Mouse (Mus musculus): ENCODE data around the gene Nmrk1. TPM values are rescaled to one million over a fixed set of nuclear protein-coding genes. Genes with fewer than 3 reads are reported as not detected.

Nmrk1 gene
- polyA plus RNA-seq, 1 experiment from 2014 or later: 12.6 TPM

GRCm38 (mm10) chr19:18692768-18693167, 61.0 kb downstream of the Nmrk1 start:
- Histone ChIP-seq H3K4me1 (ENCODE audit: insufficient read depth) (peaks cover 12% of the 10 kb centered on the region), H3K4me3 (ENCODE audit: low read depth, low read length) (no peak overlapping the region)
- 81% methylated on average over 2 of the region's 2 CpGs for WGBS (ENCODE audit: insufficient replicate concordance)

GRCm38 (mm10) chr19:18695116-18695515, 63.4 kb downstream of the Nmrk1 start:
- peaks cover 10% of the 10 kb centered on the region; the same call in 1 of the 2 replicates for H3K36me3 ChIP-seq (replicated peaks; ENCODE audit: insufficient read depth, low read length)
- DNase-seq (no peak), ATAC-seq (peak; percentile 41; the same call in 1 of the 2 replicates)
- H3K9ac ChIP-seq (replicated peaks): no peak overlapping the region
- H3K27me3 ChIP-seq (ENCODE audit: insufficient read depth, low read length): no peaks in the 10 kb centered on the region
- WGBS (ENCODE audit: insufficient replicate concordance): 78% methylated on average over 3 of the region's 3 CpGs
- no peak overlapping the region for H3K4me3 ChIP-seq (ENCODE audit: low read depth, low read length)
- no peak for TF ChIP-seq CTCF (IDR thresholded peaks at IDR 0.05; ENCODE audit: low read depth)
- TF ChIP-seq EP300 (IDR thresholded peaks at IDR 0.05; ENCODE audit: low read depth): no peak
- no peaks in the 10 kb centered on the region for H3K9me3 ChIP-seq (ENCODE audit: low read length)
- peaks cover 12% of the 10 kb centered on the region for H3K4me1 ChIP-seq (ENCODE audit: insufficient read depth)
- no peak overlapping the region for H3K4me2 ChIP-seq (ENCODE audit: low read depth, low read length)
- peak overlapping the region; percentile 62; the same call in 1 of the 2 replicates for H3K27ac ChIP-seq (ENCODE audit: low read depth)

More at GRCm38 (mm10) chr19:18692768-18693167, 61.0 kb downstream of the Nmrk1 start:
- Histone ChIP-seq H3K27ac (ENCODE audit: low read depth) (peak overlapping the region; percentile 56), H3K27me3 (ENCODE audit: insufficient read depth, low read length) (no peaks in the 10 kb centered on the region), H3K9me3 (ENCODE audit: low read length) (no peaks in the 10 kb centered on the region), H3K4me2 (ENCODE audit: low read depth, low read length) (peak overlapping the region; percentile 46), H3K9ac (replicated peaks) (no peak overlapping the region), H3K36me3 (replicated peaks; ENCODE audit: insufficient read depth, low read length) (peaks cover 6% of the 10 kb centered on the region; the same call in 1 of the 2 replicates)
- DNase-seq (no peak), ATAC-seq (no peak)
- no peak for TF ChIP-seq EP300 (IDR thresholded peaks at IDR 0.05; ENCODE audit: low read depth)
- TF ChIP-seq CTCF (IDR thresholded peaks at IDR 0.05; ENCODE audit: low read depth): no peak

- peak; percentile 89 for TF ChIP-seq EP300 (IDR thresholded peaks at IDR 0.05; ENCODE audit: low read depth)
- TF ChIP-seq CTCF (IDR thresholded peaks at IDR 0.05; ENCODE audit: low read depth): no peak
- no peaks in the 10 kb centered on the region for H3K27me3 ChIP-seq (ENCODE audit: insufficient read depth, low read length)
- peak; percentile 75 for ATAC-seq
- H3K4me1 ChIP-seq (ENCODE audit: insufficient read depth): peaks cover 12% of the 10 kb centered on the region
- H3K4me3 ChIP-seq (ENCODE audit: low read depth, low read length): no peak overlapping the region
- WGBS (ENCODE audit: insufficient replicate concordance): 60% methylated on average over 1 of the region's 1 CpGs
- DNase-seq: no peak
- no peaks in the 10 kb centered on the region for H3K9me3 ChIP-seq (ENCODE audit: low read length)
- 0 out of 2 replicates have a peak overlapping the region, but pooled peaks have one; percentile 22 for H3K4me2 ChIP-seq (ENCODE audit: low read depth, low read length)
- peaks cover 10% of the 10 kb centered on the region; the same call in 1 of the 2 replicates for H3K36me3 ChIP-seq (replicated peaks; ENCODE audit: insufficient read depth, low read length)
- H3K27ac ChIP-seq (ENCODE audit: low read depth): peak overlapping the region; percentile 62; the same call in 1 of the 2 replicates
- no peak overlapping the region for H3K9ac ChIP-seq (replicated peaks)
Measured at GRCm38 (mm10) chr19:18695552-18695951, 63.8 kb downstream of the Nmrk1 start.

Other genes with a start within 250 kb of the Nmrk1 start
- 87.5 and 93.7 TPM in 2 replicates for gene Ostf1, start 127 bp upstream of the Nmrk1 start, polyA plus RNA-seq (2015; fragmentation: Nextera tagmentation; extraction: Ambion mirVana)
- 13.2 and 15.5 TPM in 2 replicates for gene Carnmt1, start 38.8 kb downstream of the Nmrk1 start, polyA plus RNA-seq (2015; fragmentation: Nextera tagmentation; extraction: Ambion mirVana)
- gene D030056L22Rik, start 81.2 kb downstream of the Nmrk1 start, polyA plus RNA-seq (2015; fragmentation: Nextera tagmentation; extraction: Ambion mirVana): 18.2 and 19.5 TPM in 2 replicates
- 0.04 and 0.05 TPM in 2 replicates for gene Trpm6, start 118.0 kb downstream of the Nmrk1 start, polyA plus RNA-seq (2015; fragmentation: Nextera tagmentation; extraction: Ambion mirVana)